Mouse (Mus musculus) CH12.LX (cell line): ENCODE data around the gene Itgb4. TPM values are rescaled to one million over a fixed set of nuclear protein-coding genes. Genes with fewer than 3 reads are reported as not detected.

Experiments used
- DNase-seq: peaks from one replicate; pipeline ENCODE4 v3.0.0-alpha.2; 2013; ENCODE audit errors: extremely low read depth
- H3K27ac ChIP-seq: 2 replicates; pipeline ENCODE4 v1.5.1; 2012; ENCODE audit warnings: low read depth, mild to moderate bottlenecking, control low read depth, moderate library complexity; ENCODE audit not compliant: insufficient read depth
- H3K27me3 ChIP-seq: replicated peaks from 2 replicates; pipeline ENCODE3; 2012; ENCODE audit warnings: inconsistent platforms
- H3K36me3 ChIP-seq, 2 experiments: replicated peaks in 1 of 2; 2 replicates each; pipeline versions ENCODE3 to v1.6.1; 2012; ENCODE audit warnings: inconsistent platforms in 1 of 2, low read length in 1 of 2, mild to moderate bottlenecking in 1 of 2, mixed read lengths in 1 of 2, moderate library complexity in 1 of 2; ENCODE audit not compliant: control insufficient read depth in 1 of 2, insufficient read depth in 1 of 2
- H3K4me1 ChIP-seq, 2 experiments: 2 replicates each; pipeline ENCODE4 v1.6.1; 2012; ENCODE audit warnings: inconsistent platforms in 1 of 2, moderate library complexity in 1 of 2; ENCODE audit not compliant: insufficient read depth in 2 of 2, control insufficient read depth in 1 of 2
- H3K4me2 ChIP-seq: 2 replicates; pipeline ENCODE4 v1.6.1; 2012; ENCODE audit warnings: low read depth, mild to moderate bottlenecking, control low read depth; ENCODE audit not compliant: poor library complexity, insufficient read depth, severe bottlenecking
- H3K4me3 ChIP-seq, 3 experiments: fragments of 150-350 bp in 1 of 3; sonication (generic) in 1 of 3; replicated peaks in 1 of 3; 2 replicates each; pipeline versions ENCODE3 to v1.5.1; 2011 to 2012; ENCODE audit warnings: low read depth in 2 of 3, low read length in 2 of 3, mild to moderate bottlenecking in 2 of 3, moderate library complexity in 2 of 3, control low read depth in 1 of 3, improper control_type of control experiment in 1 of 3, inconsistent platforms in 1 of 3, mixed read lengths in 1 of 3; ENCODE audit not compliant: poor library complexity in 1 of 3
- H3K79me2 ChIP-seq: replicated peaks from 2 replicates; pipeline ENCODE4 v1.6.1; 2012; ENCODE audit warnings: mild to moderate bottlenecking, moderate library complexity; ENCODE audit not compliant: control insufficient read depth, poor library complexity, insufficient read depth, severe bottlenecking; ENCODE audit errors: extremely low read depth
- H3K9ac ChIP-seq: 2 replicates; pipeline ENCODE4 v1.6.1; 2012; ENCODE audit warnings: low read depth, mild to moderate bottlenecking, control low read depth, moderate library complexity; ENCODE audit not compliant: insufficient read depth
- H3K9me3 ChIP-seq: replicated peaks from 2 replicates; pipeline ENCODE3; 2012; ENCODE audit warnings: low read length, inconsistent platforms, mixed read lengths
- CHD1 ChIP-seq: IDR thresholded peaks from 2 replicates; pipeline ENCODE4 v1.6.1; 2012; ENCODE audit warnings: low read depth, low read length, improper control_type of control experiment, inconsistent platforms
- CHD2 ChIP-seq: IDR thresholded peaks from 2 replicates; pipeline ENCODE4 v1.6.1; 2011; ENCODE audit warnings: low read length, improper control_type of control experiment
- CTCF ChIP-seq, 2 experiments: IDR thresholded peaks in 1 of 2; conservative IDR thresholded peaks in 1 of 2; 2 replicates each; pipeline ENCODE4 v1.5.1; 2011 to 2012; ENCODE audit warnings: low read depth in 2 of 2, low read length in 2 of 2, improper control_type of control experiment in 1 of 2, inconsistent platforms in 1 of 2, mild to moderate bottlenecking in 1 of 2, moderate library complexity in 1 of 2
- E2F4 ChIP-seq: IDR thresholded peaks from 2 replicates; pipeline ENCODE4 v1.6.1; 2011; ENCODE audit warnings: low read depth, low read length, improper control_type of control experiment; ENCODE audit not compliant: insufficient replicate concordance
- ELF1 ChIP-seq: IDR thresholded peaks from 2 replicates; pipeline ENCODE4 v1.6.1; 2014; ENCODE audit warnings: low read depth, mild to moderate bottlenecking, inconsistent platforms, low read length, improper control_type of control experiment
- ETS1 ChIP-seq: conservative IDR thresholded peaks from 2 replicates; pipeline ENCODE4 v1.6.1; 2012; ENCODE audit warnings: low read depth, mild to moderate bottlenecking, inconsistent platforms, low read length, improper control_type of control experiment, moderate library complexity
- HCFC1 ChIP-seq: IDR thresholded peaks from 2 replicates; pipeline ENCODE4 v1.6.1; 2012; ENCODE audit warnings: low read depth, mild to moderate bottlenecking, inconsistent platforms, low read length, improper control_type of control experiment
- IRF4 ChIP-seq: IDR thresholded peaks from 2 replicates; pipeline ENCODE4 v1.6.1; 2014; ENCODE audit warnings: low read depth, mild to moderate bottlenecking, inconsistent platforms, low read length, improper control_type of control experiment
- JUN ChIP-seq: IDR thresholded peaks from 2 replicates; pipeline ENCODE4 v1.6.1; 2011; ENCODE audit warnings: low read depth, mild to moderate bottlenecking, low read length, improper control_type of control experiment, moderate library complexity; ENCODE audit not compliant: insufficient read depth
- KAT2A ChIP-seq: IDR thresholded peaks from 2 replicates; pipeline ENCODE4 v1.6.1; 2012; ENCODE audit warnings: low read length, improper control_type of control experiment, inconsistent platforms; ENCODE audit not compliant: insufficient replicate concordance
- MAX ChIP-seq: IDR thresholded peaks from 2 replicates; pipeline ENCODE4 v1.6.1; 2011; ENCODE audit warnings: low read length, improper control_type of control experiment
- MXI1 ChIP-seq: IDR thresholded peaks from 2 replicates; pipeline ENCODE4 v1.6.1; 2011; ENCODE audit warnings: mild to moderate bottlenecking, low read depth, low read length, improper control_type of control experiment
- MYC ChIP-seq: IDR thresholded peaks from 2 replicates; pipeline ENCODE4 v1.6.1; 2011; ENCODE audit warnings: low read depth, mild to moderate bottlenecking, improper control_type of control experiment, low read length
- NRF1 ChIP-seq: IDR thresholded peaks from 2 replicates; pipeline ENCODE4 v1.6.1; 2014; ENCODE audit warnings: low read depth, mild to moderate bottlenecking, inconsistent platforms, low read length, improper control_type of control experiment, moderate library complexity
- PAX5 ChIP-seq: IDR thresholded peaks from 2 replicates; pipeline ENCODE4 v1.6.1; 2012; ENCODE audit warnings: low read length, inconsistent platforms, mixed read lengths
- POLR2AphosphoS2 ChIP-seq: IDR thresholded peaks from 2 replicates; pipeline ENCODE4 v1.6.1; 2011; ENCODE audit warnings: low read depth, low read length, improper control_type of control experiment
- SMC3 ChIP-seq: IDR thresholded peaks from 2 replicates; pipeline ENCODE4 v1.6.1; 2011; ENCODE audit warnings: low read depth, low read length, improper control_type of control experiment
- ZC3H11A ChIP-seq: IDR thresholded peaks from 2 replicates; pipeline ENCODE4 v1.6.1; 2012; ENCODE audit warnings: low read depth, mild to moderate bottlenecking, inconsistent platforms, low read length, improper control_type of control experiment
- dilution Hi-C: fragments of 300-500 bp; cut with MboI; formaldehyde crosslinking; loops from 2 replicates; pipeline ENCODE4 v1.14.3; 2020; ENCODE audit warnings: low sequenced_read_pairs; ENCODE audit not compliant: extremely low pct_unique_long_range_greater_than_20kb, extremely low pct_ligation_motif_present
- in situ Hi-C: fragments of 300-500 bp; cut with MboI; formaldehyde crosslinking; loops from 3 replicates; pipeline ENCODE4 v1.14.3; 2019; ENCODE audit warnings: low sequenced_read_pairs, low pct_ligation_motif_present, low pct_unique_long_range_greater_than_20kb, mixed read lengths
- polyA plus RNA-seq: library from polyadenylated mRNA; unstranded; fragments of >175 nt; gene quantifications from 2 replicates; pipeline ENCODE4 v1.2.1, GENCODE M21; 2012; ENCODE audit warnings: low read depth; ENCODE audit not compliant: insufficient read length
- total RNA-seq, 2 experiments: library from RNA; depleted of rRNA; stranded (reverse); fragments of 300-350 nt in 1 of 2; fragments of >200 nt in 1 of 2; gene quantifications; 2 replicates each; pipeline ENCODE4 v1.2.3; 2012 to 2014

Gene Itgb4
- total and polyA plus RNA-seq, 3 experiments = 0.42 to 6.3 (median 0.59) TPM

DNA sequence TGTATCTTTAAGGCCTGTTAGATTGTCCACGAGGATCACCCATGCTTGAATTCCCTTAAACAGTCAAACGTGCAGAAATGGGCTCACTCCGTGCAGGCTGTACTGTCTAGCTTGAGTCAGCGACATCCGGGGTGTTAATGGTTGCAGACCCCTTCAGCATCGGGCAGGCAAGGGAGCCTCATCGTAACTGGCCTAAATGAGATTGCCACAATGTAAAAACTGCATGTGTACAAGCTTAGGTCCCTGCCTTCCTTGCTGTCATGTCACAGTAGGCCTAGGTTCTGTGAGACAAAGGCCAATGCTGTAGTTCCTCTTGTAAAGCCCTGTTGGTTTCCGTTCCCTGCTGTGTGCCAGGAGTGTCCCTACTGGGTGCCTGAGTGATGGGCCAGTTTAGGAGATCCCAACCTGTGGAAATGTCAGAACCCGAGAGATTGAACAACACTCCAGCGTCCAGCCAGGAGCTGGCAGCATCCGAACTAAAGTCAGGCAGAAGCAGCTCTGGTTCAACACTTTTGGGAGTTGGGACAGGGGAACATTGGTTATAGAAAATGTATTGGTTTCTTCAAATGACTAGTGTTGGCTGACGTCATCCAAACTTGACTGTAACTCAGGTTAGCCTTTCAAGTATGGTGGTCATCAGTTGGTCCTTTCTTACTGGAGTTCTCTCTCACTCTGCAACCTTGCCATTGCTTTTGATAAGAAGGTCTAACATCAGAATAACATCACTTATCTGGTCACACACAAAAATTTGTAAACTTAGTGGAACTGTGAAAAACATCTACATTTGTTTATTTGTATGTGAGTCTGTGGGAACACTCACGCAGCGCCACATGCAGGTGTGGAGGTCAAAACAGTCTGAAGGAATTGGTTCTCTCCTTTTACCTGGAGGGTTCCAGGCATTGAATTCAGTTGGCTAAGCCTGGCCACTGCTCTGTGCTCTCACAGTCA is 56.7 kb downstream of the Itgb4 start (continued):
- peak; percentile 91 for TF ChIP-seq IRF4
- no peak; the same call in 1 of the 2 replicates for TF ChIP-seq ETS1
- TF ChIP-seq JUN = peak; percentile 91
- no peak for TF ChIP-seq SMC3
- peak; percentile 59 for TF ChIP-seq HCFC1
- no peak for TF ChIP-seq E2F4
- TF ChIP-seq CTCF (conservative IDR thresholded peaks at IDR 0.05 in 1 of 2, IDR thresholded peaks at IDR 0.05 in 1 of 2; ENCODE audit: low read depth in 2 of 2, low read length in 2 of 2) = peak in 1 of 2 experiments; percentile 26; a peak in 2 of 4 replicates

DNA sequence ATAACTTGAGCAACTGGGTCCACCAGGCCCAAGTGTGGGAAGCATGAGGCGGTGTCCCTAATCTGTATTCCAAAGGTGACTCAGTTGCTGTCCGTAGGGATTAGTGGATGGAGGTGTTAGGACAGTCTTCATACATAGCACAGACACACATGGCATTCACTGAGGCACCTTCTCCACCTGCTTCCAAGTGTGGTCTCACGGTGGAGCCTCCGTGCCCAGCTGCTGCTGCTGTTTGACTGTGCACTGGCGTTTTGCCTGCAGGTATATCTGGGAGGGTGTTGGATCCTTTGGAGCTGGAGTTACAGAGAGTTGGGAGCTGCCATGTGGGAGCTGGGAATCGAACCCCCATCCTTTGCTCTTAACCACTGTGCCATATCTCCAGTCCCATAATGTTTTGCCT is 60.1 kb downstream of the Itgb4 start:
- Histone ChIP-seq H3K4me3 (no peak overlapping the region), H3K27me3 (no peaks in the 10 kb centered on the region), H3K36me3 (peaks cover 19 to 56% of the 10 kb centered on the region in 2 experiments)
- TF ChIP-seq ELF1 (no peak), PAX5 (no peak), KAT2A (no peak), E2F4 (no peak), ZC3H11A (no peak), NRF1 (no peak), HCFC1 (no peak), MYC (no peak), POLR2AphosphoS2 (no peak), IRF4 (no peak), MXI1 (no peak), CHD2 (no peak), MAX (no peak), CHD1 (no peak), JUN (no peak)
- TF ChIP-seq, all 38 proteins: peak for 0
- dilution Hi-C loops = no loop called here
- Histone ChIP-seq H3K79me2 (peaks cover 84% of the 10 kb centered on the region), H3K27ac (no peak overlapping the region), H3K9me3 (no peaks in the 10 kb centered on the region), H3K4me2 (no peak overlapping the region), H3K4me1 (peaks cover 0 to 26% of the 10 kb centered on the region in 2 experiments; a peak in 2 of 4 replicates), H3K9ac (no peak overlapping the region)
- DNase-seq = no peak
- in situ Hi-C loops = loop anchor here (5.0 kb wide), 1 partner anchor 33 kb away; no protein-coding TSS in a partner anchor
